9 mouse cellular contexts compared by ENCODE assay signal in genomic region chr1:38392928-38393327, GRCm38 (mm10).
DNase-seq lines count a peak whose midpoint lies in the region; ATAC-seq and TF ChIP-seq lines count a peak whose summit lies in the region.
"Had no signal": no experiment of that assay in that cellular context is flagged by ENCODE, and none has a peak within 500 bp of the region (broad histone marks: within the 10 kb centered on the region; RNA-seq: fewer than 3 reads in every experiment).

No protein-coding gene starts in this region.

- peak; percentile 89 for TF ChIP-seq CTCF in Patski (IDR thresholded peaks at IDR 0.05)

- CTCF ChIA-PET in Patski (lab: Charles Lee): interaction anchor here (1.2 to 2.2 kb wide), 9 partner anchors 9 to 394 kb away, joined by 4 to 15 read pairs (median 6); no protein-coding TSS in a partner anchor

- no peaks in the 10 kb centered on the region for H3K9me3 ChIP-seq in hindbrain, embryonic 11.5 days (ENCODE audit: control insufficient read depth, low read length)
- no peaks in the 10 kb centered on the region for H3K9me3 ChIP-seq in hindbrain, embryonic 13.5 days
- H3K9me3 ChIP-seq in midbrain, embryonic 16.5 days (replicated peaks; ENCODE audit: control insufficient read depth, low read length, poor library complexity, severe bottlenecking): no peaks in the 10 kb centered on the region

- ATAC-seq in hindbrain, embryonic 11.5 days (ENCODE audit: low FRiP score): no peak
- ATAC-seq in hindbrain, embryonic 13.5 days (ENCODE audit: low FRiP score): no peak
- peak; percentile 54 for ATAC-seq in Patski
- ATAC-seq in common myeloid progenitor, adult 5-6 weeks (replicated peaks; ENCODE audit: low read depth, poor library complexity, severe bottlenecking): peak; percentile 65
- 0 out of 2 replicates have a peak, but pooled peaks have one; percentile 47 for ATAC-seq in midbrain, embryonic 16.5 days

- WGBS in hindbrain, embryonic 11.5 days: 41% methylated on average over 2 of the region's 2 CpGs
- 48% methylated on average over 2 of the region's 2 CpGs for WGBS in hindbrain, embryonic 13.5 days
- 49% methylated on average over 2 of the region's 2 CpGs for WGBS in midbrain, embryonic 16.5 days

- H3K4me1 ChIP-seq in hindbrain, embryonic 11.5 days (replicated peaks; ENCODE audit: control insufficient read depth, insufficient read depth, low read length): peaks cover 11% of the 10 kb centered on the region
- H3K4me1 ChIP-seq in hindbrain, embryonic 13.5 days (replicated peaks): peaks cover 65% of the 10 kb centered on the region
- H3K4me1 ChIP-seq in midbrain, embryonic 16.5 days (ENCODE audit: control insufficient read depth, insufficient read depth, low read length): peaks cover 32% of the 10 kb centered on the region

- H3K9ac ChIP-seq in hindbrain, embryonic 11.5 days (ENCODE audit: low read depth, low read length): no peak overlapping the region
- H3K9ac ChIP-seq in hindbrain, embryonic 13.5 days: no peak overlapping the region
- no peak overlapping the region for H3K9ac ChIP-seq in midbrain, embryonic 16.5 days (ENCODE audit: low read depth, low read length)

- in situ Hi-C loops in Patski (cut with MboI; ENCODE audit: low pct_unique_long_range_greater_than_20kb): no loop called here

- no peaks in the 10 kb centered on the region for H3K36me3 ChIP-seq in hindbrain, embryonic 11.5 days (ENCODE audit: control insufficient read depth, insufficient read depth, low read length)
- no peaks in the 10 kb centered on the region for H3K36me3 ChIP-seq in hindbrain, embryonic 13.5 days
- no peaks in the 10 kb centered on the region for H3K36me3 ChIP-seq in midbrain, embryonic 16.5 days (ENCODE audit: control insufficient read depth, insufficient read depth, low read length)

- H3K4me2 ChIP-seq in hindbrain, embryonic 11.5 days (replicated peaks; ENCODE audit: low read depth, low read length): no peak overlapping the region
- H3K4me2 ChIP-seq in hindbrain, embryonic 13.5 days: no peak overlapping the region
- H3K4me2 ChIP-seq in midbrain, embryonic 16.5 days (ENCODE audit: low read length): no peak overlapping the region

- no peaks in the 10 kb centered on the region for H3K27me3 ChIP-seq in hindbrain, embryonic 11.5 days (ENCODE audit: control insufficient read depth, insufficient read depth, low read length)
- H3K27me3 ChIP-seq in hindbrain, embryonic 13.5 days: no peaks in the 10 kb centered on the region
- peaks cover 5% of the 10 kb centered on the region for H3K27me3 ChIP-seq in Patski
- H3K27me3 ChIP-seq in midbrain, embryonic 16.5 days (ENCODE audit: control insufficient read depth, insufficient read depth, low read depth, low read length): no peaks in the 10 kb centered on the region

- POLR2A ChIA-PET in Patski (lab: Charles Lee): no interaction called here

- H3K4me3 ChIP-seq in hindbrain, embryonic 11.5 days (ENCODE audit: low read depth, low read length): no peak overlapping the region
- H3K4me3 ChIP-seq in hindbrain, embryonic 13.5 days: no peak overlapping the region
- no peak overlapping the region for H3K4me3 ChIP-seq in midbrain, embryonic 16.5 days (ENCODE audit: low read depth, low read length)

- no peak overlapping the region for H3K27ac ChIP-seq in hindbrain, embryonic 11.5 days (ENCODE audit: low read depth, low read length)
- H3K27ac ChIP-seq in hindbrain, embryonic 13.5 days: no peak overlapping the region
- no peak overlapping the region for H3K27ac ChIP-seq in midbrain, embryonic 16.5 days (ENCODE audit: low read length)
- H3K27ac ChIP-seq: macrophage had no signal

- peak; percentile 81 for DNase-seq in hindbrain, embryonic 11.5 days (ENCODE audit: low spot score)
- peak; percentile 31 for DNase-seq in Patski (ENCODE audit: low read depth, low spot score)
- peak; percentile 55 for DNase-seq in heart, adult 8-10 months (ENCODE audit: low spot score)
- DNase-seq in layer of hippocampus, postnatal 36 days: peak; percentile 47 to 64
- DNase-seq in thymus, postnatal 14 days: peak; percentile 80

Comparison
In these comparisons a context has a peak if more than half of its experiments do, and no peak if none do; other contexts are left out.
1. ATAC-seq: peak in Patski (single experiment), common myeloid progenitor, adult 5-6 weeks (single experiment) and midbrain, embryonic 16.5 days (single experiment); none in hindbrain, embryonic 11.5 days (single experiment) and hindbrain, embryonic 13.5 days (single experiment).
2. DNase-seq: peak in every context shown above with its lines; median percentile 81 in hindbrain, embryonic 11.5 days; 80 in thymus, postnatal 14 days; 56 in layer of hippocampus, postnatal 36 days; 55 in heart, adult 8-10 months; 31 in Patski.